Mouse (Mus musculus): ENCODE measurements at regions not wholly inside any gene's neighbourhood (a gene's known extent, or its start where the extent isn't known, plus 50 kb on each side); places are given as distances from the start of the nearest gene placed in this dataset.

GRCm38 (mm10) chr7:72541521-72542478 lies 235.4 kb upstream of the Mctp2 start:
- H3K9ac ChIP-seq, result no peak overlapping the region
- no peaks in the 10 kb centered on the region for H3K9me3 ChIP-seq
- H3K4me3 ChIP-seq, result no peak overlapping the region
- ATAC-seq (ENCODE audit: insufficient number of reproducible peaks, low FRiP score, low TSS enrichment, low read depth), result no peak
- peak overlapping the region; percentile 14; the same call in 1 of the 2 replicates for H3K4me2 ChIP-seq
- peaks cover 6% of the 10 kb centered on the region for H3K4me1 ChIP-seq
- H3K27me3 ChIP-seq, result no peaks in the 10 kb centered on the region
- WGBS, result 27% methylated on average over 14 of the region's 14 CpGs
- H3K27ac ChIP-seq, result peak overlapping the region; percentile 54
- no peaks in the 10 kb centered on the region for H3K36me3 ChIP-seq

- 57% methylated on average over 4 of the region's 4 CpGs for WGBS
- no peaks in the 10 kb centered on the region for H3K27me3 ChIP-seq
- H3K9ac ChIP-seq, result no peak overlapping the region
- no peak overlapping the region for H3K4me2 ChIP-seq
- H3K27ac ChIP-seq, result no peak overlapping the region
- H3K4me3 ChIP-seq, result no peak overlapping the region
- ATAC-seq (ENCODE audit: insufficient number of reproducible peaks, low FRiP score, low TSS enrichment, low read depth), result no peak
- H3K4me1 ChIP-seq, result peaks cover 6% of the 10 kb centered on the region
- no peaks in the 10 kb centered on the region for H3K36me3 ChIP-seq
- H3K9me3 ChIP-seq, result no peaks in the 10 kb centered on the region
Measured at GRCm38 (mm10) chr7:72543501-72543900, 237.1 kb upstream of the Mctp2 start.

DNA sequence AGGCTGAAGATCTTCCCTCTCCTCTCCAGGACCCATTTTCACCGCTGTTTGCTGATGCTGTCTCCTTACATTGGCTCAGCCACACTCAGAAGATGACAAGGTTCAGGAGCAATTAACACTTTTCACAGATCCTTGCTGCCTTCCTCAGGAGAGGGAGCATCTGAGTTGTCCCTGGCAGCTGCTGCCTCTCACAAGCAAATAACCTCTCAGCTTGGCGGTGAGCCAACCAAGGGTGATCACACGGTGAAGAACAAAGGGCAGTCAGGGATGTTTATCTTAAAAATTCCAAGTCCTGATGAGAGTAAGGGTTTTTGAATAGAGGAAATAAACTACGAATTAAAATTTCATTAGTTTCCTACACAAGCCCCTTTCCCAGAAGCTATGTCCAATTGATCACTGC lies 237.5 kb upstream of the Mctp2 start:
- H3K9ac ChIP-seq, result no peak overlapping the region
- 40% methylated on average over 4 of the region's 4 CpGs for WGBS
- ATAC-seq (ENCODE audit: insufficient number of reproducible peaks, low FRiP score, low TSS enrichment, low read depth), result no peak
- no peak overlapping the region for H3K27ac ChIP-seq
- H3K9me3 ChIP-seq, result no peaks in the 10 kb centered on the region
- H3K4me1 ChIP-seq, result peaks cover 6% of the 10 kb centered on the region
- H3K36me3 ChIP-seq, result no peaks in the 10 kb centered on the region
- no peaks in the 10 kb centered on the region for H3K27me3 ChIP-seq
- no peak overlapping the region for H3K4me2 ChIP-seq
- H3K4me3 ChIP-seq, result no peak overlapping the region

DNA sequence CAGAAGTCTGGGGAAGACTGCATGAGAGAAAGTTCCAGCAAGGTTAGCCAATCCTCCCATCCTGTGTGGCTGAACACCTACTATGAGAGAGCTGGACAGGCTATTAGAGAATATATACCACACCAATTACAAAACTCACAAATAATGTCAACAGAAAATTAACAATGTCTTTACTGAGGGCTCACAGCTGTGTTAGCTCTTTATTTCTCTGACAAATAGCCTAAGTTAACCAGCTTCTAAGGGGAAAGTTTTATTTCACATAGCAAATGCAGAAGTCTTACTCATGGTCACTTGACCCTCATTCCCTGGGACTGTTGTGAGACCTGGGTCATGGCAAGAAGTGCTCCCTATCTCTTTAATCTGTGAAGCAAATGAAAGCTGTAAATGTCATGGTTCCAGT lies 261.0 kb upstream of the Mctp2 start:
- no peak overlapping the region for H3K4me3 ChIP-seq

GRCm38 (mm10) chr7:72569177-72569576 lies 262.8 kb upstream of the Mctp2 start:
- H3K4me2 ChIP-seq, result no peak overlapping the region
- H3K36me3 ChIP-seq, result no peaks in the 10 kb centered on the region
- no peak overlapping the region for H3K27ac ChIP-seq
- no peak overlapping the region for H3K4me3 ChIP-seq
- no peak for ATAC-seq (ENCODE audit: insufficient number of reproducible peaks, low FRiP score, low TSS enrichment, low read depth)
- no peaks in the 10 kb centered on the region for H3K27me3 ChIP-seq
- H3K9me3 ChIP-seq, result no peaks in the 10 kb centered on the region
- no peak overlapping the region for H3K9ac ChIP-seq
- H3K4me1 ChIP-seq, result no peaks in the 10 kb centered on the region

More for the DNA sequence above, 261.0 kb upstream of the Mctp2 start:
- no peak overlapping the region for H3K9ac ChIP-seq
- no peaks in the 10 kb centered on the region for H3K27me3 ChIP-seq
- H3K27ac ChIP-seq, result no peak overlapping the region
- no peaks in the 10 kb centered on the region for H3K4me1 ChIP-seq
- no peaks in the 10 kb centered on the region for H3K36me3 ChIP-seq
- H3K9me3 ChIP-seq, result no peaks in the 10 kb centered on the region
- H3K4me2 ChIP-seq, result no peak overlapping the region
- no peak for ATAC-seq (ENCODE audit: insufficient number of reproducible peaks, low FRiP score, low TSS enrichment, low read depth)

DNA sequence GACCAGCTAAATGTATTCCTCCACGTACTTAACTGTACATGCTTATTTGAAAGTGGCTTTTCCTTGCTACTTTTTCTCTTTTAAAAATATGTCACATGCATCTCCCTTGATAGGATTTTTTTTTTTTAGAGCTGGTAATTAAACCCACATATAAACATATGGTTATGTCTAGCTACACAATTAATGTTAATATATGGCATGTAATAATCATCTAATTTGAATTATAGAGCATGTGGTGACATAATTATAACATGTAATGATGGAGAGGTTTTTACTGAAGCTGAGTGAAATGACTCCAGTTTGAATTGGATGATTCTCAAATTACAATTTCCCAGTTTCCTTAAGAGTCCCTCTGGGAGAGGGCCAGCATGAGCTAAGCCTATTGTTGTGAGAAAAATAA lies 267.9 kb upstream of the Mctp2 start:
- H3K27me3 ChIP-seq, result no peaks in the 10 kb centered on the region
- 51% methylated on average over 1 of the region's 1 CpGs for WGBS
- no peak for ATAC-seq (ENCODE audit: insufficient number of reproducible peaks, low FRiP score, low TSS enrichment, low read depth)
- no peaks in the 10 kb centered on the region for H3K4me1 ChIP-seq
- no peaks in the 10 kb centered on the region for H3K9me3 ChIP-seq
- no peak overlapping the region for H3K9ac ChIP-seq
- H3K36me3 ChIP-seq, result no peaks in the 10 kb centered on the region
- no peak overlapping the region for H3K4me3 ChIP-seq
- H3K27ac ChIP-seq, result no peak overlapping the region
- no peak overlapping the region for H3K4me2 ChIP-seq

DNA sequence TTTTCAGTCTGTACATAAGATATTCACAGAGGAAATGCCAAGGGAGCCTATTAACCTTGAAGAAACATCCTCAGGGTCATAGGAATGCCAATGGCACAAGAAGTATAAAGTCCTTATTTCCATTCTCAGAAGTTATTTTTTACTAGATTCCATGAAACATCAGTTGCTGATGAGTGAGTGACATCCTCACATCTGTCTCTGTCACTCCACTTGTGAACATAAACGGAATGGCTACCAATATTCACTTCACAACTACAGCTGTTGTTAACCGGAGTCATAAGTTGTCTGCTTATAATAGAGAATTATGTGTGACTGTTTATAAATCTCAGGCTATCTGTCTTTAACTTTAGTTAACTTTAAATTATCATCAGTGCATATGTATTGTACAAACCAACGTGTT lies 278.0 kb upstream of the Mctp2 start:
- H3K4me2 ChIP-seq, result no peak overlapping the region
- H3K36me3 ChIP-seq, result no peaks in the 10 kb centered on the region
- H3K4me3 ChIP-seq, result no peak overlapping the region
- no peak overlapping the region for H3K9ac ChIP-seq
- no peak for ATAC-seq (ENCODE audit: insufficient number of reproducible peaks, low FRiP score, low TSS enrichment, low read depth)
- 68% methylated on average over 3 of the region's 3 CpGs for WGBS
- H3K27me3 ChIP-seq, result no peaks in the 10 kb centered on the region
- no peaks in the 10 kb centered on the region for H3K9me3 ChIP-seq
- no peak overlapping the region for H3K27ac ChIP-seq
- no peaks in the 10 kb centered on the region for H3K4me1 ChIP-seq

DNA sequence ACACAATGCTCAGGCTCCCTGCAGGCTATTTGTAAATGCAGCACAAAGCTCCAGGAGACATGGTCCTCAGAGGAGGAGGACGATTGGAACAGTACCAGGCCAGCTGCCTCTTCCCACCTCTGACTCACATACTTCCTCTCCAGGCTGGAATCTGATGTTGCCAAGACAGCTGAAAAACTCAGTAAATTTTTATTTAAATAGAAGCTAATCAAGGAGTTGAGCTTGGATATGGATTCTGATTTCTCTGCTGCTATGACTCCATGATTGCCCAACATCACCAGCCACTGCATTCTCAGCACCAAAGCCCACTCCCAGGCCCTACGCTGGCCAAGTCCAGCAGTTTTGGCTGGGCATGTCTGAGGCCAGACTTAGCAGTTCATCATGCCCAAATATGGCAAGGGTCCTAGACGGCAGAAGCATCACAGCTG lies 282.8 kb upstream of the Mctp2 start:
- H3K36me3 ChIP-seq, result no peaks in the 10 kb centered on the region
- ATAC-seq (ENCODE audit: insufficient number of reproducible peaks, low FRiP score, low TSS enrichment, low read depth), result no peak
- H3K27ac ChIP-seq, result no peak overlapping the region
- H3K9ac ChIP-seq, result no peak overlapping the region
- WGBS, result 61% methylated on average over 3 of the region's 3 CpGs
- no peaks in the 10 kb centered on the region for H3K27me3 ChIP-seq
- H3K4me1 ChIP-seq, result 0 out of 2 replicates have a peak, but pooled peaks cover 2% of the 10 kb centered on the region
- H3K4me3 ChIP-seq, result no peak overlapping the region
- no peaks in the 10 kb centered on the region for H3K9me3 ChIP-seq
- no peak overlapping the region for H3K4me2 ChIP-seq

- Histone ChIP-seq H3K4me2 (no peak overlapping the region), H3K4me3 (no peak overlapping the region), H3K36me3 (no peaks in the 10 kb centered on the region), H3K4me1 (0 out of 2 replicates have a peak, but pooled peaks cover 2% of the 10 kb centered on the region), H3K9me3 (no peaks in the 10 kb centered on the region), H3K27me3 (no peaks in the 10 kb centered on the region), H3K27ac (no peak overlapping the region), H3K9ac (no peak overlapping the region)
- 75% methylated on average over 4 of the region's 4 CpGs for WGBS
- no peak for ATAC-seq (ENCODE audit: insufficient number of reproducible peaks, low FRiP score, low TSS enrichment, low read depth)
Measured at GRCm38 (mm10) chr7:72590351-72591115, 284.1 kb upstream of the Mctp2 start.

GRCm38 (mm10) chr7:72592110-72592509 lies 285.7 kb upstream of the Mctp2 start:
- Histone ChIP-seq H3K9me3 (no peaks in the 10 kb centered on the region), H3K36me3 (no peaks in the 10 kb centered on the region), H3K27me3 (no peaks in the 10 kb centered on the region), H3K4me3 (no peak overlapping the region), H3K4me1 (0 out of 2 replicates have a peak, but pooled peaks cover 2% of the 10 kb centered on the region), H3K4me2 (no peak overlapping the region), H3K9ac (no peak overlapping the region), H3K27ac (no peak overlapping the region)
- WGBS, result 78% methylated on average over 6 of the region's 6 CpGs
- no peak for ATAC-seq (ENCODE audit: insufficient number of reproducible peaks, low FRiP score, low TSS enrichment, low read depth)

DNA sequence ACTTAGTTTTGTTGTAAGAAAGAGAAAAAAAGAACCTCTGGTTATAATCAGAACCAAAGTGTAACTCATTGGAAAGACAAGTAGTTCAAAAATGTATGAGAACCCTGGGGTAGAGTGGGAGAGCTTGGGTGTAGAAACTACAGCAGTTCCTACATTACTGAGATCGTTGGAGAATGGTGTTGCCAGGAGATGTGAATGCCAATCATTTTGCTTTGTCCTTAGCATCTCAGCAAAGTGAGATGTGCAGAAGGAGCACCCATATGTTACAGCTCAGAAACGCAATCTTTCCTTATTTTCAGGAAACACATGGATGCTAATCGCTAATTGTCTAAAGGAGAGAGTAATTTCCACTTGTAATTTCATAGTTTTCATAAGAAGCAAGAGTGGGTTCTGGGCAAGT lies 286.2 kb upstream of the Mctp2 start:
- Histone ChIP-seq H3K4me3 (no peak overlapping the region), H3K27me3 (no peaks in the 10 kb centered on the region), H3K4me2 (no peak overlapping the region), H3K9me3 (no peaks in the 10 kb centered on the region), H3K27ac (no peak overlapping the region), H3K4me1 (0 out of 2 replicates have a peak, but pooled peaks cover 2% of the 10 kb centered on the region), H3K9ac (no peak overlapping the region), H3K36me3 (no peaks in the 10 kb centered on the region)
- no peak for ATAC-seq (ENCODE audit: insufficient number of reproducible peaks, low FRiP score, low TSS enrichment, low read depth)
- WGBS, result 51% methylated on average over 3 of the region's 3 CpGs

- Histone ChIP-seq H3K4me1 (0 out of 2 replicates have a peak, but pooled peaks cover 2% of the 10 kb centered on the region), H3K9ac (no peak overlapping the region), H3K27me3 (no peaks in the 10 kb centered on the region), H3K36me3 (no peaks in the 10 kb centered on the region), H3K27ac (no peak overlapping the region), H3K4me3 (no peak overlapping the region), H3K9me3 (no peaks in the 10 kb centered on the region), H3K4me2 (no peak overlapping the region)
- ATAC-seq (ENCODE audit: insufficient number of reproducible peaks, low FRiP score, low TSS enrichment, low read depth), result no peak
- WGBS, result 60% methylated on average over 1 of the region's 1 CpGs
Measured at GRCm38 (mm10) chr7:72593259-72593658, 286.9 kb upstream of the Mctp2 start.

Data from limb, embryonic 15.5 days (tissue).